Mouse (Mus musculus): ENCODE results near the gene Nol9.

DNA sequence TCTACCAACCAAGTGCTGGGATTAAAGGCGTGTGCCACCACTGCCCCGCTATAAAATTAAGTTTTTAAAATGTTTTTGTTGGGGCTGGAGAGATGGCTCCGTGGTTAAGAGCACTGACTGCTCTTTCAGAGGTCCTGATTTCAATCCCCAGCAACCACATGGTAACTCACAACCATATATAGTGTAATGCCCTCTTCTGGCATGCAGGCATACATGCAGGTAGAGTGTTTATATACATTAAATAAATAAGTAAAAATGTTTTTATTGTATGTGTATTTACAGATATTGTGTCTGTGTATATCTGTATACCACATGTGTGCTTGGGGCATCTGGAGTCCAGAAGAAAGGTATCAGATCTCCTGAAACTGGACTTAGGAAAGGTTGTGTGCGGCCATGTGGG lies 37.8 kb upstream of the Nol9 start:
- no peak for TF ChIP-seq CTCF (IDR thresholded peaks at IDR 0.05; ENCODE audit: low read depth)
- TF ChIP-seq EP300 (IDR thresholded peaks at IDR 0.05; ENCODE audit: low read depth): no peak

Measured in heart, postnatal 0 days (tissue).